ENCODE assay signal across 9 mouse cellular contexts in the genomic region with DNA sequence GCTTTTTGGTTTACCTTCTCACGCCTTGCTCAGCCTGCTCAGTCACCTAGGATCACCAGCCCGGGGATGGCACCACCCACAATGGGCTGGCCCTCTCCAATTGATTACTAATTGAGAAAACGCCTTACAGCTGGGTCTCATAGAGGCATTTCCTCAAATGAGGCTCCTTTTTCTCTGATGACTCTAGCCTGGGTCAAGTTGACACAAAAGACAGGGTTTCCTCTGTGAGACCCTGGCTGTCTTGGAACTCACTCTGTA. TPM values are rescaled to one million over a fixed set of nuclear protein-coding genes. Genes with fewer than 3 reads are reported as not detected.
DNase-seq lines count a peak whose midpoint lies in the region; ATAC-seq and TF ChIP-seq lines count a peak whose summit lies in the region.
"Had no signal": no experiment of that assay in that cellular context is flagged by ENCODE, and none has a peak within 500 bp of the region (broad histone marks: within the 10 kb centered on the region; RNA-seq: fewer than 3 reads in every experiment).

No protein-coding gene starts in this region.

- H3K4me2 ChIP-seq in heart, postnatal 0 days (ENCODE audit: low read depth, low read length), result no peak overlapping the region
- no peak overlapping the region for H3K4me2 ChIP-seq in midbrain, embryonic 11.5 days
- H3K4me2 ChIP-seq in midbrain, embryonic 13.5 days (replicated peaks), result no peak overlapping the region
- H3K4me2 ChIP-seq in intestine, embryonic 16.5 days (ENCODE audit: low read depth, low read length), result 0 out of 2 replicates have a peak overlapping the region, but pooled peaks have one; percentile 5
- H3K4me2 ChIP-seq in stomach, embryonic 16.5 days (ENCODE audit: low read depth, low read length), result peak overlapping the region; percentile 38; the same call in 1 of the 2 replicates

- no peak overlapping the region for H3K4me3 ChIP-seq in heart, postnatal 0 days (ENCODE audit: low read depth, low read length)
- H3K4me3 ChIP-seq in midbrain, embryonic 11.5 days (ENCODE audit: low read depth, low read length), result no peak overlapping the region
- H3K4me3 ChIP-seq in midbrain, embryonic 13.5 days (replicated peaks), result no peak overlapping the region
- no peak overlapping the region for H3K4me3 ChIP-seq in intestine, embryonic 16.5 days (ENCODE audit: low read length)
- peak overlapping the region; percentile 23; the same call in 1 of the 2 replicates for H3K4me3 ChIP-seq in stomach, embryonic 16.5 days (replicated peaks; ENCODE audit: low read length)

- TF ChIP-seq EP300 in heart, postnatal 0 days (IDR thresholded peaks at IDR 0.05; ENCODE audit: low read depth), result no peak

- H3K4me1 ChIP-seq in heart, postnatal 0 days (ENCODE audit: control insufficient read depth, insufficient read depth), result no peaks in the 10 kb centered on the region
- H3K4me1 ChIP-seq in midbrain, embryonic 11.5 days (ENCODE audit: control insufficient read depth, insufficient read depth, low read length), result peaks cover 21% of the 10 kb centered on the region
- peaks cover 19% of the 10 kb centered on the region for H3K4me1 ChIP-seq in midbrain, embryonic 13.5 days (replicated peaks)
- H3K4me1 ChIP-seq in intestine, embryonic 16.5 days (ENCODE audit: control insufficient read depth, insufficient read depth, low read length), result peaks cover 17% of the 10 kb centered on the region
- H3K4me1 ChIP-seq in stomach, embryonic 16.5 days (ENCODE audit: control insufficient read depth, insufficient read depth, low read length), result peaks cover 29% of the 10 kb centered on the region

- peak overlapping the region; percentile 58 for H3K27ac ChIP-seq in heart, postnatal 0 days (ENCODE audit: low read depth)
- no peak overlapping the region for H3K27ac ChIP-seq in midbrain, embryonic 11.5 days (ENCODE audit: low read depth, low read length)
- no peak overlapping the region for H3K27ac ChIP-seq in midbrain, embryonic 13.5 days
- peak overlapping the region; percentile 82 for H3K27ac ChIP-seq in intestine, embryonic 16.5 days (ENCODE audit: low read length)
- H3K27ac ChIP-seq in stomach, embryonic 16.5 days (ENCODE audit: low read length), result peak overlapping the region; percentile 95

- H3K9ac ChIP-seq in heart, postnatal 0 days (replicated peaks; ENCODE audit: low read depth, low read length), result no peak overlapping the region
- peak overlapping the region; percentile 46 for H3K9ac ChIP-seq in midbrain, embryonic 11.5 days (ENCODE audit: low read length)
- no peak overlapping the region for H3K9ac ChIP-seq in midbrain, embryonic 13.5 days (replicated peaks)
- no peak overlapping the region for H3K9ac ChIP-seq in intestine, embryonic 16.5 days (ENCODE audit: low read depth, low read length)
- peak overlapping the region; percentile 56 for H3K9ac ChIP-seq in stomach, embryonic 16.5 days (ENCODE audit: low read length)

- no peak for TF ChIP-seq CTCF in heart, postnatal 0 days (IDR thresholded peaks at IDR 0.05; ENCODE audit: low read depth)

- H3K36me3 ChIP-seq in heart, postnatal 0 days (replicated peaks; ENCODE audit: control insufficient read depth, insufficient read depth, low read length), result no peaks in the 10 kb centered on the region
- H3K36me3 ChIP-seq in midbrain, embryonic 11.5 days (ENCODE audit: control insufficient read depth, insufficient read depth, low read length), result no peaks in the 10 kb centered on the region
- no peaks in the 10 kb centered on the region for H3K36me3 ChIP-seq in midbrain, embryonic 13.5 days
- H3K36me3 ChIP-seq in intestine, embryonic 16.5 days (ENCODE audit: control insufficient read depth, insufficient read depth, low read length), result no peaks in the 10 kb centered on the region
- no peaks in the 10 kb centered on the region for H3K36me3 ChIP-seq in stomach, embryonic 16.5 days (ENCODE audit: control insufficient read depth, insufficient read depth, low read length)

- 61% methylated on average over 3 of the region's 3 CpGs for WGBS in heart, postnatal 0 days
- WGBS in midbrain, embryonic 11.5 days, result 36% methylated on average over 3 of the region's 3 CpGs
- 45% methylated on average over 3 of the region's 3 CpGs for WGBS in midbrain, embryonic 13.5 days
- WGBS in intestine, embryonic 16.5 days, result 28% methylated on average over 3 of the region's 3 CpGs
- WGBS in stomach, embryonic 16.5 days, result 33% methylated on average over 3 of the region's 3 CpGs

- ATAC-seq in heart, postnatal 0 days (ENCODE audit: insufficient read depth, low read depth), result no peak
- ATAC-seq in midbrain, embryonic 11.5 days (ENCODE audit: low FRiP score), result no peak
- no peak for ATAC-seq in midbrain, embryonic 13.5 days
- peak; percentile 64 for ATAC-seq in intestine, embryonic 16.5 days
- ATAC-seq in stomach, embryonic 16.5 days (ENCODE audit: insufficient read depth, low FRiP score), result peak; percentile 35; the same call in 1 of the 2 replicates

- DNase-seq in heart, postnatal 0 days (ENCODE audit: low spot score), result no peak
- DNase-seq in heart, postnatal 25 days (ENCODE audit: low spot score), result no peak
- DNase-seq in midbrain, embryonic 11.5 days (ENCODE audit: low spot score, missing footprints), result no peak
- no peak for DNase-seq in spleen, adult 12 weeks (ENCODE audit: low spot score)
- no peak for DNase-seq in cerebellum, postnatal 10 days
- DNase-seq: cerebellum, adult 2 months had no signal

- H3K9me3 ChIP-seq in heart, postnatal 0 days (replicated peaks; ENCODE audit: control insufficient read depth, low read length), result no peaks in the 10 kb centered on the region
- H3K9me3 ChIP-seq in midbrain, embryonic 11.5 days (ENCODE audit: control insufficient read depth, low read length), result no peaks in the 10 kb centered on the region
- H3K9me3 ChIP-seq in midbrain, embryonic 13.5 days, result no peaks in the 10 kb centered on the region
- no peaks in the 10 kb centered on the region for H3K9me3 ChIP-seq in intestine, embryonic 16.5 days (ENCODE audit: control insufficient read depth, low read length)
- no peaks in the 10 kb centered on the region for H3K9me3 ChIP-seq in stomach, embryonic 16.5 days (replicated peaks; ENCODE audit: control insufficient read depth, low read length)

- intact Hi-C loops in heart, postnatal 25 days (cut with DNase I), result no loop called here

- no peaks in the 10 kb centered on the region for H3K27me3 ChIP-seq in heart, postnatal 0 days (ENCODE audit: control insufficient read depth, insufficient read depth, low read length)
- H3K27me3 ChIP-seq in midbrain, embryonic 11.5 days (ENCODE audit: control insufficient read depth, insufficient read depth, low read length), result no peaks in the 10 kb centered on the region
- no peaks in the 10 kb centered on the region for H3K27me3 ChIP-seq in midbrain, embryonic 13.5 days
- H3K27me3 ChIP-seq in intestine, embryonic 16.5 days (replicated peaks; ENCODE audit: control insufficient read depth, insufficient read depth, low read length), result no peaks in the 10 kb centered on the region
- no peaks in the 10 kb centered on the region for H3K27me3 ChIP-seq in stomach, embryonic 16.5 days (ENCODE audit: control insufficient read depth, insufficient read depth, low read length)

RNA-seq across cellular contexts. Expression of a gene that starts 2.2 kb away (rescaled TPM):
- 19.2 and 48.1 TPM in 2 replicates for total RNA-seq in heart, postnatal 0 days (2014; rRNA removed; ENCODE audit: low replicate concordance)
- 35.3 and 35.4 TPM in 2 replicates for polyA plus RNA-seq in heart, postnatal 0 days (2015; fragmentation: Nextera tagmentation; extraction: Ambion mirVana)
- 10 to 100 TPM; 44.5 to 48.7 TPM for total RNA-seq in heart, postnatal 25 days (2021)
- polyA plus RNA-seq in midbrain, embryonic 11.5 days (2014; fragmentation: Nextera tagmentation; extraction: Ambion mirVana), result 43.1 and 45.6 TPM in 2 replicates
- polyA plus RNA-seq in midbrain, embryonic 13.5 days (2015; fragmentation: Nextera tagmentation; extraction: Ambion mirVana), result 85.4 and 86.8 TPM in 2 replicates
- 57.3 and 61.6 TPM in 2 replicates for polyA plus RNA-seq in intestine, embryonic 16.5 days (2015; fragmentation: Nextera tagmentation; extraction: Ambion mirVana)
- 45.1 and 45.3 TPM in 2 replicates for polyA plus RNA-seq in stomach, embryonic 16.5 days (2015; fragmentation: Nextera tagmentation; extraction: Ambion mirVana)

Comparison
In these comparisons a context has a peak if more than half of its experiments do, and no peak if none do; other contexts are left out.
1. H3K9ac ChIP-seq: peak in midbrain, embryonic 11.5 days (single experiment) and stomach, embryonic 16.5 days (single experiment); none in heart, postnatal 0 days (single experiment), midbrain, embryonic 13.5 days (single experiment) and intestine, embryonic 16.5 days (single experiment).
2. ATAC-seq: peak in intestine, embryonic 16.5 days (single experiment) and stomach, embryonic 16.5 days (single experiment); none in heart, postnatal 0 days (single experiment), midbrain, embryonic 11.5 days (single experiment) and midbrain, embryonic 13.5 days (single experiment).
3. H3K27ac ChIP-seq: peak in heart, postnatal 0 days (single experiment), intestine, embryonic 16.5 days (single experiment) and stomach, embryonic 16.5 days (single experiment); none in midbrain, embryonic 11.5 days (single experiment) and midbrain, embryonic 13.5 days (single experiment).
4. H3K4me2 ChIP-seq: peak in intestine, embryonic 16.5 days (single experiment) and stomach, embryonic 16.5 days (single experiment); none in heart, postnatal 0 days (single experiment), midbrain, embryonic 11.5 days (single experiment) and midbrain, embryonic 13.5 days (single experiment).